Mouse (Mus musculus): ENCODE data around the gene Mup10. TPM values are rescaled to one million over a fixed set of nuclear protein-coding genes. Genes with fewer than 3 reads are reported as not detected.

Gene Mup10
- total RNA-seq (2023): not detected

GRCm38 (mm10) chr4:60582099-60582498 is at the start of gene Mup10:
Mup10 (minus strand) TSS chr4:60582199.

Other genes with a start within 250 kb of the Mup10 start
- gene Mup9, start 160.2 kb downstream of the Mup10 start, total RNA-seq (2023): not detected
- not detected for gene Mup1, start 80.2 kb downstream of the Mup10 start, total RNA-seq (2023)
- not detected for gene Mup11, start 80.2 kb upstream of the Mup10 start, total RNA-seq (2023)
- not detected for gene Mup12, start 159.1 kb upstream of the Mup10 start, total RNA-seq (2023)
- not detected for gene Mup22, start 239.3 kb upstream of the Mup10 start, total RNA-seq (2023)